Mouse (Mus musculus): ENCODE measurements around the gene Batf.

DNA sequence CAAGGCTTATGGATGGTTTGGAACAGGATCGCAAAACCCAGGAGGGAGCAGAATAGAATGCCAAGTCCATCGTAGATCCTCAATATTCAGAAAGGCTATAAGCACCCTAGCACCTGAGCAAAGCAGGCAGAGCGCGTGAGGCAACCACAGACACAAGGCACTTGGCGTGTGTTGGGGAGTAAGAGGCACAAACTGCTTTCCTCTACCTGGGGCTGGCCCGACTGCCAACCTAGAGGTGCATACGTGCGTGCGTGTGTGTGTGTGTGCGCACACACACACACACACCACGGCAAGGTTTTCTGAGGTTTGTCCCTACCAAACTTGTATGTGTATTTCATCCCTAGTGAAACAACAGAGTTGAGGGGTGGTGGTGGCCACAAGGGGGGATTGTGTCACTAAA lies 20.9 kb downstream of the Batf start:
- TF ChIP-seq CTCF (IDR thresholded peaks at IDR 0.05; ENCODE audit: low read depth, low read length) (no peak), POLR2A (IDR thresholded peaks at IDR 0.05; ENCODE audit: borderline replicate concordance, low read depth, low read length) (no peak)

Data from bone marrow macrophage, adult 2 months (primary cell).